Mouse (Mus musculus) small intestine, adult 2 months (tissue): ENCODE data around the gene Gif.

Experiments used
- CTCF ChIP-seq: fragments of 200-500 bp; IDR thresholded peaks from 2 replicates; pipeline ENCODE4 v1.5.1; 2012; ENCODE audit warnings: low read depth, mild to moderate bottlenecking, control low read depth, inconsistent platforms, low read length, moderate library complexity, mixed read lengths; ENCODE audit not compliant: insufficient replicate concordance, insufficient read length; ENCODE audit errors: extremely low read depth
- POLR2A ChIP-seq: fragments of 200-500 bp; IDR thresholded peaks from 2 replicates; pipeline ENCODE4 v1.6.1; 2012; ENCODE audit warnings: low read depth, mild to moderate bottlenecking, control low read depth, inconsistent platforms, low read length, moderate library complexity

DNA sequence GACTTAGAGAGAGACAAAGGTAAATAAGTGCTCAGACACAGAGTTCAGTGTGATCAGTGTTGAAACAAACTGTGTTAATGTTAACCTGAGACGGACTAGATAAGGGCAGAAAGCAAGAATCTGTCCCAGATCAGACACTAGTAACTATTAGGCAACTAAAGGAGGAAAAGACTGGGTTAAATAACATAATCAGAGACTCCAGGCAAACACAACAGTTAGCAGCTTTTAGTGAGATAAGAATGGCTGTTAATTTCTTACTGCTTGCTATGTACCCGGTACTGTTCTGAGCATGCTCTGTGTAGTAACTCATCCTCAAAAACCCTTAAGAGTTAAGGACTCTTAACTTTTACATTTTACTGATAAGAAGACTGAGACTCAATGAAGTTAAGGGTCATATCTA is 21.4 kb upstream of the Gif start:
- TF ChIP-seq CTCF (no peak), POLR2A (no peak)
